Mouse (Mus musculus) heart, embryonic 13.5 days (tissue): ENCODE results near the gene C130073F10Rik. TPM values are rescaled to one million over a fixed set of nuclear protein-coding genes. Genes with fewer than 3 reads are reported as not detected.

Source experiments
- polyA plus RNA-seq: library from polyadenylated mRNA; unstranded; fragments of >200 nt; fragmentation: Nextera tagmentation; extraction: Ambion mirVana; gene quantifications from 2 replicates; pipeline ENCODE4 v1.2.1, GENCODE M21; 2015

Gene C130073F10Rik
- polyA plus RNA-seq, 1 experiment from 2014 or later = not detected

Other genes starting within 250 kb of the C130073F10Rik start
- gene Leprot, start 246.1 kb downstream of the C130073F10Rik start, polyA plus RNA-seq = 71.0 and 80.2 TPM in 2 replicates
- gene Lepr, start 176.4 kb downstream of the C130073F10Rik start, polyA plus RNA-seq = 0.76 and 0.95 TPM in 2 replicates
- gene B020004J07Rik, start 49.8 kb downstream of the C130073F10Rik start, polyA plus RNA-seq = not detected in 2 replicates
- not detected in 2 replicates for gene Gm12800, start 15.3 kb upstream of the C130073F10Rik start, polyA plus RNA-seq
- gene Gm12794, start 46.6 kb upstream of the C130073F10Rik start, polyA plus RNA-seq = not detected in 2 replicates
- not detected in 2 replicates for gene Gm12790, start 87.3 kb upstream of the C130073F10Rik start, polyA plus RNA-seq
- gene Gm12789, start 92.8 kb upstream of the C130073F10Rik start, polyA plus RNA-seq = not detected in 2 replicates
- 19.0 and 19.1 TPM in 2 replicates for gene Pde4b, start 193.8 kb upstream of the C130073F10Rik start, polyA plus RNA-seq